In genomic region chr2:107569618-107570017, GRCm38 (mm10) we compare ENCODE assay signal across 22 mouse cellular contexts.
DNase-seq lines count a peak whose midpoint lies in the region; TF ChIP-seq lines count a peak whose summit lies in the region.
"Had no signal": no experiment of that assay in that cellular context is flagged by ENCODE, and none has a peak within 500 bp of the region (broad histone marks: within the 10 kb centered on the region; RNA-seq: fewer than 3 reads in every experiment).

No protein-coding gene starts in this region.

- no peak for TF ChIP-seq CTCF in left cerebral cortex, adult 2 months (IDR thresholded peaks at IDR 0.05)

- no peak overlapping the region for H3K4me3 ChIP-seq in left cerebral cortex, adult 2 months
- H3K4me3 ChIP-seq: forebrain, embryonic 10.5 days; forebrain, embryonic 13.5 days; gastrocnemius, adult 2 months; hindbrain, embryonic 12.5 days; hindbrain, embryonic 15.5 days had no signal

- DNase-seq in layer of hippocampus, adult 11-12 months (ENCODE audit: low spot score) = peak; percentile 9
- DNase-seq in layer of hippocampus, adult 9-10 months (ENCODE audit: low spot score) = no peak
- no peak for DNase-seq in left cerebral cortex, adult 2 months (ENCODE audit: extremely low spot score in 1 of 2, low spot score in 2 of 2)
- DNase-seq in left cerebral cortex, postnatal 10 days (ENCODE audit: extremely low spot score in 1 of 2, low spot score in 2 of 2) = no peak
- peak; percentile 1 to 11 for DNase-seq in right cerebral cortex, postnatal 36 days (ENCODE audit: low spot score in 2 of 2)
- no peak for DNase-seq in right cerebral cortex, postnatal 10 days (ENCODE audit: low spot score in 2 of 2)
- peak; percentile 57 for DNase-seq in telencephalon, adult 2 months (ENCODE audit: low read depth, low spot score)
- DNase-seq in ovary, adult 18-20 months (ENCODE audit: low spot score) = no peak
- DNase-seq: adrenal gland, adult 2 months; adrenal gland, postnatal 14 days; cerebellum, adult 11-12 months; cerebellum, adult 8-10 months; cerebellum, postnatal 10 days; cerebellum, postnatal 36 days; embryo, embryonic 11 days; gastrocnemius, adult 2 months; gastrocnemius, postnatal 14 days; heart, adult 11 months had no signal

- H3K27ac ChIP-seq in left cerebral cortex, adult 2 months = peak overlapping the region; percentile 3; the same call in 1 of the 2 replicates
- H3K27ac ChIP-seq: forebrain, embryonic 10.5 days; forebrain, embryonic 13.5 days; gastrocnemius, adult 2 months; hindbrain, embryonic 12.5 days; hindbrain, embryonic 15.5 days had no signal

- intact Hi-C loops in left cerebral cortex, adult 2 months (cut with DNase I) = loop anchor here (1.0 kb wide), 1 partner anchor 50 kb away; no protein-coding TSS in a partner anchor
- intact Hi-C loops in left cerebral cortex, postnatal 10 days (cut with DNase I) = no loop called here

Comparison
In these comparisons a context has a peak if more than half of its experiments do, and no peak if none do; other contexts are left out.
1. DNase-seq: peak in layer of hippocampus, adult 11-12 months (single experiment), right cerebral cortex, postnatal 36 days (2 of 2) and telencephalon, adult 2 months (single experiment); none in layer of hippocampus, adult 9-10 months (single experiment), left cerebral cortex, adult 2 months (0 of 2), left cerebral cortex, postnatal 10 days (0 of 2), right cerebral cortex, postnatal 10 days (0 of 2) and ovary, adult 18-20 months (single experiment).